Mouse (Mus musculus): Measurements from ENCODE around the gene Tyw1.

GRCm38 (mm10) chr5:130363111-130363510 lies 107.7 kb downstream of the Tyw1 start:
- TF ChIP-seq POLR2A (IDR thresholded peaks at IDR 0.05; ENCODE audit: borderline replicate concordance, insufficient read depth, low read length) (no peak), CTCF (IDR thresholded peaks at IDR 0.05; ENCODE audit: borderline replicate concordance, insufficient read depth, low read depth, low read length) (no peak)

All from cerebellum, adult 2 months (tissue).